In genomic region chr13:63313247-63313646, GRCm38 (mm10) we compare ENCODE assay signal across 17 mouse cellular contexts.
A peak's percentile ranks its signal among the peaks of the same experiment; 100 is the strongest.
DNase-seq lines count a peak whose midpoint lies in the region; ATAC-seq and TF ChIP-seq lines count a peak whose summit lies in the region.
"Had no signal": no experiment of that assay in that cellular context is flagged by ENCODE, and none has a peak within 500 bp of the region (broad histone marks: within the 10 kb centered on the region; RNA-seq: fewer than 3 reads in every experiment).

No protein-coding gene starts in this region.

- H3K79me2 ChIP-seq in MEL (ENCODE audit: control insufficient read depth, insufficient read depth, low read length, poor library complexity): no peaks in the 10 kb centered on the region

- no peak for TF ChIP-seq RAD21 in MEL (IDR thresholded peaks at IDR 0.05; ENCODE audit: low read depth, low read length)

- peaks cover 22% of the 10 kb centered on the region for H3K4me1 ChIP-seq in heart, embryonic 11.5 days (ENCODE audit: control insufficient read depth, insufficient read depth, low read length)
- peaks cover 6 to 23% of the 10 kb centered on the region in 2 experiments for H3K4me1 ChIP-seq in MEL (ENCODE audit: control insufficient read depth in 1 of 2, insufficient read depth in 2 of 2, low read length in 2 of 2)
- peaks cover 22% of the 10 kb centered on the region for H3K4me1 ChIP-seq in embryonic facial prominence, embryonic 13.5 days
- H3K4me1 ChIP-seq in kidney, embryonic 14.5 days (ENCODE audit: control insufficient read depth, insufficient read depth, low read length): peaks cover 25% of the 10 kb centered on the region
- no peaks in the 10 kb centered on the region for H3K4me1 ChIP-seq in lung, postnatal 0 days (ENCODE audit: insufficient read depth, low read depth, low read length)

- no peak for TF ChIP-seq POLR2A in MEL (IDR thresholded peaks at IDR 0.05; ENCODE audit: control insufficient read depth in 1 of 2, insufficient read depth in 1 of 2, low read depth in 1 of 2, low read length in 2 of 2, poor library complexity in 1 of 2)

- ATAC-seq in heart, embryonic 11.5 days (replicated peaks; ENCODE audit: insufficient number of reproducible peaks, low FRiP score, low TSS enrichment): no peak
- ATAC-seq in embryonic facial prominence, embryonic 13.5 days (ENCODE audit: insufficient number of reproducible peaks, insufficient read depth, low FRiP score, low TSS enrichment, low read depth): no peak
- ATAC-seq in kidney, embryonic 14.5 days (ENCODE audit: low FRiP score, low TSS enrichment): no peak
- no peak for ATAC-seq in lung, postnatal 0 days
- ATAC-seq: forebrain, embryonic 14.5 days had no signal

- H3K9me3 ChIP-seq in heart, embryonic 11.5 days (replicated peaks; ENCODE audit: control insufficient read depth, low read length): no peaks in the 10 kb centered on the region
- no peaks in the 10 kb centered on the region for H3K9me3 ChIP-seq in MEL (replicated peaks; ENCODE audit: insufficient read depth, low read length)
- no peaks in the 10 kb centered on the region for H3K9me3 ChIP-seq in embryonic facial prominence, embryonic 13.5 days
- no peaks in the 10 kb centered on the region for H3K9me3 ChIP-seq in kidney, embryonic 14.5 days (ENCODE audit: control insufficient read depth, low read length)
- H3K9me3 ChIP-seq in lung, postnatal 0 days (ENCODE audit: low read length): no peaks in the 10 kb centered on the region
- H3K9me3 ChIP-seq: embryonic facial prominence, embryonic 12.5 days; limb, embryonic 15.5 days; neural tube, embryonic 15.5 days had no signal

- no peak overlapping the region for H3K4me2 ChIP-seq in heart, embryonic 11.5 days
- H3K4me2 ChIP-seq in embryonic facial prominence, embryonic 13.5 days: no peak overlapping the region
- no peak overlapping the region for H3K4me2 ChIP-seq in kidney, embryonic 14.5 days (replicated peaks; ENCODE audit: low read depth, low read length)
- no peak overlapping the region for H3K4me2 ChIP-seq in lung, postnatal 0 days (replicated peaks; ENCODE audit: low read depth, low read length)
- H3K4me2 ChIP-seq: embryonic facial prominence, embryonic 12.5 days; limb, embryonic 15.5 days; neural tube, embryonic 15.5 days had no signal

- WGBS in heart, embryonic 11.5 days (ENCODE audit: insufficient replicate concordance): 89% methylated on average over 1 of the region's 1 CpGs
- WGBS in embryonic facial prominence, embryonic 13.5 days: 87% methylated on average over 1 of the region's 1 CpGs
- 86% methylated on average over 1 of the region's 1 CpGs for WGBS in kidney, embryonic 14.5 days
- WGBS in lung, postnatal 0 days: 90% methylated on average over 1 of the region's 1 CpGs

- no peak for TF ChIP-seq EP300 in MEL (IDR thresholded peaks at IDR 0.05; ENCODE audit: low read depth in 1 of 2, low read length in 2 of 2)
- no peak for TF ChIP-seq EP300 in lung, postnatal 0 days (IDR thresholded peaks at IDR 0.05)

- no peak overlapping the region for H3K27ac ChIP-seq in heart, embryonic 11.5 days (ENCODE audit: low read depth, low read length)
- H3K27ac ChIP-seq in MEL (ENCODE audit: control insufficient read depth, low read depth, low read length): peak overlapping the region; percentile 95
- H3K27ac ChIP-seq in embryonic facial prominence, embryonic 13.5 days: 0 out of 2 replicates have a peak overlapping the region, but pooled peaks have one; percentile 44
- peak overlapping the region; percentile 30; the same call in 1 of the 2 replicates for H3K27ac ChIP-seq in kidney, embryonic 14.5 days (ENCODE audit: low read depth, low read length)
- H3K27ac ChIP-seq in lung, postnatal 0 days (ENCODE audit: low read length): no peak overlapping the region
- H3K27ac ChIP-seq: neural tube, embryonic 15.5 days had no signal

- H3K9ac ChIP-seq in heart, embryonic 11.5 days (ENCODE audit: low read depth, low read length): no peak overlapping the region
- H3K9ac ChIP-seq in MEL (ENCODE audit: control insufficient read depth, low read depth, low read length, poor library complexity, severe bottlenecking): peak overlapping the region; percentile 69; the same call in 1 of the 2 replicates
- H3K9ac ChIP-seq in embryonic facial prominence, embryonic 13.5 days: no peak overlapping the region
- no peak overlapping the region for H3K9ac ChIP-seq in kidney, embryonic 14.5 days (ENCODE audit: low read depth, low read length)
- H3K9ac ChIP-seq in lung, postnatal 0 days (replicated peaks; ENCODE audit: low read depth): no peak overlapping the region
- H3K9ac ChIP-seq: embryonic facial prominence, embryonic 12.5 days; limb, embryonic 15.5 days; neural tube, embryonic 15.5 days had no signal

- TF ChIP-seq CTCF in MEL (IDR thresholded peaks at IDR 0.05 in 2 of 3, conservative IDR thresholded peaks at IDR 0.05 in 1 of 3; ENCODE audit: control insufficient read depth in 1 of 3, insufficient read depth in 1 of 3, low read depth in 2 of 3, low read length in 3 of 3, poor library complexity in 1 of 3, severe bottlenecking in 1 of 3): no peak
- no peak for TF ChIP-seq CTCF in lung, postnatal 0 days (IDR thresholded peaks at IDR 0.05)

- no peaks in the 10 kb centered on the region for H3K36me3 ChIP-seq in heart, embryonic 11.5 days (ENCODE audit: control insufficient read depth, insufficient read depth, low read length)
- H3K36me3 ChIP-seq in MEL (ENCODE audit: control insufficient read depth in 1 of 2, insufficient read depth in 2 of 2, low read length in 2 of 2): peaks cover 0 to 16% of the 10 kb centered on the region in 2 experiments; a peak in 2 of 4 replicates
- H3K36me3 ChIP-seq in embryonic facial prominence, embryonic 13.5 days: peaks cover 7% of the 10 kb centered on the region
- H3K36me3 ChIP-seq in kidney, embryonic 14.5 days (ENCODE audit: control insufficient read depth, insufficient read depth, low read length): peaks cover 10% of the 10 kb centered on the region; the same call in 1 of the 2 replicates
- peaks cover 10% of the 10 kb centered on the region; the same call in 1 of the 2 replicates for H3K36me3 ChIP-seq in lung, postnatal 0 days (ENCODE audit: insufficient read depth, low read length)

- no peak overlapping the region for H3K4me3 ChIP-seq in heart, embryonic 11.5 days (ENCODE audit: low read depth, low read length)
- peak overlapping the region in 1 of 2 experiments; percentile 43; a peak in 1 of 4 replicates for H3K4me3 ChIP-seq in MEL (ENCODE audit: control insufficient read depth in 1 of 2, insufficient read depth in 1 of 2, low read depth in 2 of 2, low read length in 2 of 2)
- no peak overlapping the region for H3K4me3 ChIP-seq in embryonic facial prominence, embryonic 13.5 days
- H3K4me3 ChIP-seq in kidney, embryonic 14.5 days (ENCODE audit: low read length): no peak overlapping the region
- H3K4me3 ChIP-seq in lung, postnatal 0 days (ENCODE audit: low read depth, low read length): no peak overlapping the region
- H3K4me3 ChIP-seq: embryonic facial prominence, embryonic 12.5 days; limb, embryonic 15.5 days; neural tube, embryonic 15.5 days had no signal

- DNase-seq in heart, adult 11 months: peak; percentile 95
- no peak for DNase-seq in MEL (ENCODE audit: low read depth, low spot score)
- DNase-seq in lung, postnatal 0 days (ENCODE audit: low spot score): no peak
- no peak for DNase-seq in urinary bladder, postnatal 36 days (ENCODE audit: low spot score in 2 of 2)
- DNase-seq in cerebellum, adult 8-10 months: no peak
- DNase-seq: B cell, adult 2 months; cerebellum, adult 11 months; gastrocnemius, postnatal 25 days; right cerebral cortex, postnatal 14 days; thymus, postnatal 36 days had no signal

- H3K27me3 ChIP-seq in heart, embryonic 11.5 days (ENCODE audit: control insufficient read depth, insufficient read depth, low read length): no peaks in the 10 kb centered on the region
- H3K27me3 ChIP-seq in MEL (ENCODE audit: control insufficient read depth in 1 of 2, insufficient read depth in 2 of 2, low read length in 2 of 2): no peaks in the 10 kb centered on the region
- H3K27me3 ChIP-seq in embryonic facial prominence, embryonic 13.5 days: no peaks in the 10 kb centered on the region
- H3K27me3 ChIP-seq in kidney, embryonic 14.5 days (ENCODE audit: control insufficient read depth, insufficient read depth, low read length): no peaks in the 10 kb centered on the region
- no peaks in the 10 kb centered on the region for H3K27me3 ChIP-seq in lung, postnatal 0 days (replicated peaks; ENCODE audit: insufficient read depth, low read length)
- H3K27me3 ChIP-seq: embryonic facial prominence, embryonic 12.5 days; limb, embryonic 15.5 days; neural tube, embryonic 15.5 days had no signal

TF ChIP-seq in MEL, 35 proteins besides CTCF, POLR2A, EP300 and RAD21:
- TF ChIP-seq ZNF384 (IDR thresholded peaks at IDR 0.05; ENCODE audit: low read depth, low read length) (no peak), USF2 (IDR thresholded peaks at IDR 0.05; ENCODE audit: borderline replicate concordance in 1 of 2, insufficient read depth in 1 of 2, low read depth in 1 of 2, low read length in 2 of 2) (no peak), ELF1 (IDR thresholded peaks at IDR 0.05; ENCODE audit: low read depth, low read length) (no peak), ZC3H11A (IDR thresholded peaks at IDR 0.05; ENCODE audit: low read depth, low read length) (no peak), GATA1 (IDR thresholded peaks at IDR 0.05; ENCODE audit: low read depth, low read length) (no peak), MYC (IDR thresholded peaks at IDR 0.05; ENCODE audit: low read depth, low read length) (no peak), POLR2AphosphoS2 (IDR thresholded peaks at IDR 0.05; ENCODE audit: low read length) (no peak), SMC3 (IDR thresholded peaks at IDR 0.05; ENCODE audit: low read depth, low read length) (no peak), TCF12 (IDR thresholded peaks at IDR 0.05; ENCODE audit: low read depth, low read length) (no peak), TAL1 (IDR thresholded peaks at IDR 0.05; ENCODE audit: low read length) (no peak), MXI1 (IDR thresholded peaks at IDR 0.05; ENCODE audit: low read depth, low read length) (no peak), NRF1 (IDR thresholded peaks at IDR 0.05; ENCODE audit: insufficient read depth, low read depth, low read length, poor library complexity, severe bottlenecking) (no peak), UBTF (IDR thresholded peaks at IDR 0.05; ENCODE audit: borderline replicate concordance, insufficient read depth, low read depth, low read length) (no peak)

Comparison
In these comparisons a context has a peak if more than half of its experiments do, and no peak if none do; other contexts are left out.
1. H3K27ac ChIP-seq: peak in MEL (single experiment), embryonic facial prominence, embryonic 13.5 days (single experiment) and kidney, embryonic 14.5 days (single experiment); none in heart, embryonic 11.5 days (single experiment) and lung, postnatal 0 days (single experiment).